Mouse (Mus musculus) embryonic fibroblast, embryonic 13.5 days (primary cell): Measurements from ENCODE around the gene Cd300ld5.

Source experiments
- CTCF ChIP-seq: IDR thresholded peaks from 2 replicates; pipeline ENCODE4 v1.5.1; 2011; ENCODE audit warnings: mild to moderate bottlenecking, control low read depth, low read length, moderate library complexity, borderline replicate concordance; ENCODE audit not compliant: insufficient read depth
- POLR2A ChIP-seq: IDR thresholded peaks from 2 replicates; pipeline ENCODE4 v1.6.1; 2011; ENCODE audit warnings: low read depth, mild to moderate bottlenecking, control low read depth, low read length, moderate library complexity

- no peak for TF ChIP-seq CTCF
- no peak for TF ChIP-seq POLR2A
These were observed 15.4 kb upstream of the Cd300ld5 start for GRCm38 (mm10) chr11:115052991-115053390.
